Mouse (Mus musculus): ENCODE results near the gene Tbc1d7.

GRCm38 (mm10) chr13:43197187-43197586, 25.9 kb upstream of the Tbc1d7 start:
- no peak for TF ChIP-seq CTCF (IDR thresholded peaks at IDR 0.05; ENCODE audit: extremely low read depth, insufficient read depth, insufficient read length, insufficient replicate concordance)
- TF ChIP-seq POLR2A (IDR thresholded peaks at IDR 0.05; ENCODE audit: low read depth, low read length), result no peak

Measured in spleen, adult 2 months (tissue).